Mouse (Mus musculus) liver, embryonic 14.5 days (tissue): ENCODE results near the gene Prss36. TPM values are rescaled to one million over a fixed set of nuclear protein-coding genes. Genes with fewer than 3 reads are reported as not detected.
A peak's percentile ranks its signal among the peaks of the same experiment; 100 is the strongest.

Experiments
- ATAC-seq: fragments of 200-750 bp; cut with Nextera tagmentation; 2 replicates; pipeline ENCODE4 v1.8.0; 2017; ENCODE audit warnings: moderate number of reproducible peaks, mild to moderate bottlenecking, moderate library complexity; ENCODE audit not compliant: insufficient read depth
- DNase-seq, 3 experiments: peaks; one replicate each; pipeline ENCODE4 v3.0.0-alpha.2; 2012 to 2013; ENCODE audit warnings: low read depth in 3 of 3, low spot score in 3 of 3
- H3K27ac ChIP-seq: fragments of 300-500 bp; sonication (generic); 2 replicates; pipeline ENCODE4 v1.5.1; 2014; ENCODE audit warnings: moderate library complexity, mild to moderate bottlenecking, control low read depth, inconsistent platforms
- H3K27me3 ChIP-seq: fragments of 300-500 bp; sonication (generic); 2 replicates; pipeline ENCODE4 v1.6.1; 2014; ENCODE audit warnings: mild to moderate bottlenecking, low read length, moderate library complexity; ENCODE audit not compliant: control insufficient read depth, insufficient read depth
- H3K36me3 ChIP-seq: fragments of 300-500 bp; sonication (generic); replicated peaks from 2 replicates; pipeline ENCODE4 v1.6.1; 2014; ENCODE audit warnings: low read depth; ENCODE audit not compliant: control insufficient read depth, insufficient read depth
- H3K4me1 ChIP-seq, 2 experiments: fragments of 200-500 bp in 1 of 2; fragments of 300-500 bp in 1 of 2; sonication (generic) in 1 of 2; replicated peaks; 2 replicates each; pipeline ENCODE4 v1.6.1; 2012 to 2014; ENCODE audit warnings: antibody characterized with exemption in 1 of 2, inconsistent platforms in 1 of 2, low read length in 1 of 2; ENCODE audit not compliant: control insufficient read depth in 2 of 2, insufficient read depth in 2 of 2
- H3K4me2 ChIP-seq: fragments of 300-500 bp; sonication (generic); 2 replicates; pipeline ENCODE4 v1.6.1; 2014; ENCODE audit warnings: low read depth, mild to moderate bottlenecking, control low read depth, moderate library complexity
- H3K4me3 ChIP-seq, 2 experiments: fragments of 200-500 bp in 1 of 2; fragments of 300-500 bp in 1 of 2; sonication (generic) in 1 of 2; 2 replicates each; pipeline ENCODE4 v1.5.1; 2012 to 2014; ENCODE audit warnings: low read depth in 2 of 2, low read length in 2 of 2, mild to moderate bottlenecking in 2 of 2, control low read depth in 1 of 2, inconsistent platforms in 1 of 2, moderate library complexity in 1 of 2; ENCODE audit not compliant: insufficient read depth in 1 of 2
- H3K9ac ChIP-seq: fragments of 300-500 bp; sonication (generic); replicated peaks from 2 replicates; pipeline ENCODE4 v1.6.1; 2014; ENCODE audit warnings: mild to moderate bottlenecking, control low read depth, moderate library complexity
- H3K9me3 ChIP-seq: fragments of 300-500 bp; sonication (generic); 2 replicates; pipeline ENCODE4 v1.6.1; 2016; ENCODE audit warnings: low read length, mixed read lengths; ENCODE audit not compliant: control insufficient read depth
- CTCF ChIP-seq: IDR thresholded peaks from 2 replicates; pipeline ENCODE4 v1.5.1; 2016; ENCODE audit warnings: antibody characterized with exemption, low read depth, control low read depth
- EP300 ChIP-seq: IDR thresholded peaks from 2 replicates; pipeline ENCODE4 v1.6.1; 2016; ENCODE audit warnings: antibody characterized with exemption, low read depth
- WGBS: fragments of 180-500 bp; shearing (Covaris S2); extraction: QIAGEN DNeasy Blood & Tissue Kit; methylation state at CpG from one replicate; pipeline ENCODE4 v1.1.7; 2014; ENCODE audit not compliant: insufficient replicate concordance; 5-methylcytosine and 5-hydroxymethylcytosine counted together
- polyA plus RNA-seq, 2 experiments: library from polyadenylated mRNA; depleted of rRNA in 1 of 2; stranded (reverse) in 1 of 2; unstranded in 1 of 2; fragments of >200 nt; fragmentation: Nextera tagmentation in 1 of 2; extraction: Ambion mirVana in 1 of 2; gene quantifications; 2 replicates each; pipeline versions ENCODE4 v1.2.1 to v1.2.3; 2012 to 2014

The Prss36 gene
- polyA plus RNA-seq, 2 experiments: 2.3 to 3.0 TPM

- Histone ChIP-seq H3K9ac (no peak overlapping the region), H3K9me3 (no peaks in the 10 kb centered on the region), H3K27me3 (no peaks in the 10 kb centered on the region), H3K4me2 (no peak overlapping the region), H3K4me1 (peaks cover 0 to 7% of the 10 kb centered on the region in 2 experiments; a peak in 1 of 4 replicates), H3K4me3 (no peak overlapping the region), H3K27ac (no peak overlapping the region), H3K36me3 (no peaks in the 10 kb centered on the region; the same call in none of the 2 replicates)
- DNase-seq (no peak), ATAC-seq (no peak)
- WGBS: 82% methylated on average over 5 of the region's 5 CpGs
- TF ChIP-seq CTCF: no peak
- TF ChIP-seq EP300: no peak
These were observed 22.8 kb downstream of the Prss36 start for GRCm38 (mm10) chr7:127923714-127924113.

GRCm38 (mm10) chr7:127922451-127923275, 23.9 kb downstream of the Prss36 start:
- no peaks in the 10 kb centered on the region for H3K27me3 ChIP-seq
- DNase-seq (no peak), ATAC-seq (no peak)
- no peak overlapping the region for H3K9ac ChIP-seq
- H3K4me1 ChIP-seq: peaks cover 0 to 7% of the 10 kb centered on the region in 2 experiments; a peak in 1 of 4 replicates
- no peak overlapping the region for H3K4me3 ChIP-seq
- H3K9me3 ChIP-seq: no peaks in the 10 kb centered on the region
- peak overlapping the region; percentile 12; the same call in 1 of the 2 replicates for H3K27ac ChIP-seq
- no peaks in the 10 kb centered on the region; the same call in none of the 2 replicates for H3K36me3 ChIP-seq
- H3K4me2 ChIP-seq: no peak overlapping the region
- TF ChIP-seq EP300: no peak
- no peak for TF ChIP-seq CTCF
- 55% methylated on average over 6 of the region's 6 CpGs for WGBS

GRCm38 (mm10) chr7:127921516-127921915, 25.0 kb downstream of the Prss36 start:
- peaks cover 0 to 7% of the 10 kb centered on the region in 2 experiments; a peak in 1 of 4 replicates for H3K4me1 ChIP-seq
- no peaks in the 10 kb centered on the region for H3K9me3 ChIP-seq
- no peaks in the 10 kb centered on the region; the same call in none of the 2 replicates for H3K36me3 ChIP-seq
- ATAC-seq: no peak
- 46% methylated on average over 8 of the region's 8 CpGs for WGBS
- peak; percentile 65 for TF ChIP-seq CTCF
- no peak for TF ChIP-seq EP300
- no peak overlapping the region for H3K4me2 ChIP-seq
- H3K27me3 ChIP-seq: no peaks in the 10 kb centered on the region
- H3K9ac ChIP-seq: no peak overlapping the region
- H3K27ac ChIP-seq: no peak overlapping the region
- H3K4me3 ChIP-seq: no peak overlapping the region
- no peak for DNase-seq

GRCm38 (mm10) chr7:127919290-127919689, 27.2 kb downstream of the Prss36 start:
- H3K4me3 ChIP-seq: no peak overlapping the region
- no peak overlapping the region for H3K4me2 ChIP-seq
- no peaks in the 10 kb centered on the region for H3K27me3 ChIP-seq
- H3K36me3 ChIP-seq: no peaks in the 10 kb centered on the region; the same call in 1 of the 2 replicates
- no peak overlapping the region for H3K27ac ChIP-seq
- DNase-seq: no peak
- H3K9me3 ChIP-seq: no peaks in the 10 kb centered on the region
- 58% methylated on average over 7 of the region's 7 CpGs for WGBS
- TF ChIP-seq CTCF: peak; percentile 47
- no peak for TF ChIP-seq EP300
- H3K9ac ChIP-seq: no peak overlapping the region
- peaks cover 0 to 7% of the 10 kb centered on the region in 2 experiments; a peak in 1 of 4 replicates for H3K4me1 ChIP-seq
- 0 out of 2 replicates have a peak, but pooled peaks have one; percentile 14 for ATAC-seq

GRCm38 (mm10) chr7:127918203-127918602, 28.3 kb downstream of the Prss36 start:
- Histone ChIP-seq H3K9ac (no peak overlapping the region), H3K4me2 (no peak overlapping the region), H3K27ac (no peak overlapping the region), H3K36me3 (no peaks in the 10 kb centered on the region; the same call in 1 of the 2 replicates), H3K4me1 (peaks cover 1 to 8% of the 10 kb centered on the region in 2 experiments; a peak in 3 of 4 replicates), H3K4me3 (no peak overlapping the region), H3K9me3 (no peaks in the 10 kb centered on the region), H3K27me3 (no peaks in the 10 kb centered on the region)
- peak; percentile 76 for TF ChIP-seq CTCF
- no peak for TF ChIP-seq EP300
- no peak for DNase-seq
- ATAC-seq: no peak
- 46% methylated on average over 3 of the region's 3 CpGs for WGBS
